In genomic region chr13:45394221-45394768, GRCm38 (mm10) we compare ENCODE assay signal across 18 mouse cellular contexts. TPM values are rescaled to one million over a fixed set of nuclear protein-coding genes. Genes with fewer than 3 reads are reported as not detected.
DNase-seq lines count a peak whose midpoint lies in the region; ATAC-seq lines count a peak whose summit lies in the region.
"Had no signal": no experiment of that assay in that cellular context is flagged by ENCODE, and none has a peak within 500 bp of the region (broad histone marks: within the 10 kb centered on the region; RNA-seq: fewer than 3 reads in every experiment).

No protein-coding gene starts in this region.

- no peaks in the 10 kb centered on the region for H3K36me3 ChIP-seq in heart, embryonic 11.5 days (ENCODE audit: control insufficient read depth, insufficient read depth, low read length)
- peaks cover 12% of the 10 kb centered on the region for H3K36me3 ChIP-seq in embryonic facial prominence, embryonic 10.5 days (replicated peaks)
- H3K36me3 ChIP-seq in limb, embryonic 13.5 days, result 0 out of 2 replicates have a peak, but pooled peaks cover 3% of the 10 kb centered on the region
- H3K36me3 ChIP-seq in midbrain, embryonic 11.5 days (ENCODE audit: control insufficient read depth, insufficient read depth, low read length), result no peaks in the 10 kb centered on the region
- H3K36me3 ChIP-seq: midbrain, embryonic 13.5 days had no signal

- ATAC-seq in heart, embryonic 11.5 days (replicated peaks; ENCODE audit: insufficient number of reproducible peaks, low FRiP score, low TSS enrichment), result no peak
- no peak for ATAC-seq in limb, embryonic 13.5 days (ENCODE audit: low FRiP score, low read depth)
- no peak for ATAC-seq in midbrain, embryonic 11.5 days (ENCODE audit: low FRiP score)
- ATAC-seq: forebrain, embryonic 13.5 days; midbrain, embryonic 13.5 days had no signal

- no peak overlapping the region for H3K9ac ChIP-seq in heart, embryonic 11.5 days (ENCODE audit: low read depth, low read length)
- no peak overlapping the region for H3K9ac ChIP-seq in limb, embryonic 13.5 days
- no peak overlapping the region for H3K9ac ChIP-seq in midbrain, embryonic 11.5 days (ENCODE audit: low read length)
- H3K9ac ChIP-seq: forebrain, embryonic 13.5 days; kidney, embryonic 15.5 days; midbrain, embryonic 13.5 days had no signal

- no peak overlapping the region for H3K4me2 ChIP-seq in heart, embryonic 11.5 days
- H3K4me2 ChIP-seq in limb, embryonic 13.5 days (replicated peaks), result peak overlapping the region; percentile 44
- no peak overlapping the region for H3K4me2 ChIP-seq in midbrain, embryonic 11.5 days
- H3K4me2 ChIP-seq: forebrain, embryonic 13.5 days; kidney, embryonic 15.5 days; midbrain, embryonic 13.5 days had no signal

- WGBS in heart, embryonic 11.5 days (ENCODE audit: insufficient replicate concordance), result 70% methylated on average over 8 of the region's 8 CpGs
- WGBS in embryonic facial prominence, embryonic 10.5 days, result 45% methylated on average over 8 of the region's 8 CpGs
- 41% methylated on average over 8 of the region's 8 CpGs for WGBS in limb, embryonic 13.5 days
- 57% methylated on average over 8 of the region's 8 CpGs for WGBS in midbrain, embryonic 11.5 days

- H3K27ac ChIP-seq in heart, embryonic 11.5 days (ENCODE audit: low read depth, low read length), result no peak overlapping the region
- peak overlapping the region; percentile 71 for H3K27ac ChIP-seq in embryonic facial prominence, embryonic 10.5 days (replicated peaks)
- H3K27ac ChIP-seq in limb, embryonic 13.5 days, result no peak overlapping the region; the same call in 1 of the 2 replicates
- H3K27ac ChIP-seq in midbrain, embryonic 11.5 days (ENCODE audit: low read depth, low read length), result no peak overlapping the region
- H3K27ac ChIP-seq: forebrain, embryonic 13.5 days; kidney, embryonic 15.5 days; midbrain, embryonic 13.5 days had no signal

- H3K9me3 ChIP-seq in heart, embryonic 11.5 days (replicated peaks; ENCODE audit: control insufficient read depth, low read length), result no peaks in the 10 kb centered on the region
- H3K9me3 ChIP-seq in embryonic facial prominence, embryonic 10.5 days, result no peaks in the 10 kb centered on the region
- no peaks in the 10 kb centered on the region for H3K9me3 ChIP-seq in limb, embryonic 13.5 days
- no peaks in the 10 kb centered on the region for H3K9me3 ChIP-seq in midbrain, embryonic 11.5 days (ENCODE audit: control insufficient read depth, low read length)
- H3K9me3 ChIP-seq: forebrain, embryonic 13.5 days; kidney, embryonic 15.5 days; midbrain, embryonic 13.5 days had no signal

- no peaks in the 10 kb centered on the region for H3K27me3 ChIP-seq in heart, embryonic 11.5 days (ENCODE audit: control insufficient read depth, insufficient read depth, low read length)
- H3K27me3 ChIP-seq in embryonic facial prominence, embryonic 10.5 days (replicated peaks; ENCODE audit: low read depth, poor library complexity, severe bottlenecking), result no peaks in the 10 kb centered on the region; the same call in 1 of the 2 replicates
- no peaks in the 10 kb centered on the region for H3K27me3 ChIP-seq in limb, embryonic 13.5 days
- H3K27me3 ChIP-seq in midbrain, embryonic 11.5 days (ENCODE audit: control insufficient read depth, insufficient read depth, low read length), result peaks cover 4% of the 10 kb centered on the region
- H3K27me3 ChIP-seq: kidney, embryonic 15.5 days had no signal

- H3K4me1 ChIP-seq in heart, embryonic 11.5 days (ENCODE audit: control insufficient read depth, insufficient read depth, low read length), result peaks cover 22% of the 10 kb centered on the region
- H3K4me1 ChIP-seq in embryonic facial prominence, embryonic 10.5 days, result peaks cover 89% of the 10 kb centered on the region
- peaks cover 81% of the 10 kb centered on the region for H3K4me1 ChIP-seq in limb, embryonic 13.5 days
- H3K4me1 ChIP-seq in midbrain, embryonic 11.5 days (ENCODE audit: control insufficient read depth, insufficient read depth, low read length), result peaks cover 6% of the 10 kb centered on the region

- no peak overlapping the region for H3K4me3 ChIP-seq in heart, embryonic 11.5 days (ENCODE audit: low read depth, low read length)
- no peak overlapping the region for H3K4me3 ChIP-seq in embryonic facial prominence, embryonic 10.5 days
- no peak overlapping the region for H3K4me3 ChIP-seq in limb, embryonic 13.5 days
- no peak overlapping the region for H3K4me3 ChIP-seq in midbrain, embryonic 11.5 days (ENCODE audit: low read depth, low read length)
- H3K4me3 ChIP-seq: forebrain, embryonic 13.5 days; kidney, embryonic 15.5 days; midbrain, embryonic 13.5 days had no signal

- peak; percentile 36 for DNase-seq in heart, adult 11 months
- DNase-seq in A20 (ENCODE audit: low read depth, low spot score), result peak; percentile 58
- no peak for DNase-seq in embryonic facial prominence, embryonic 10.5 days (ENCODE audit: low spot score)
- no peak for DNase-seq in midbrain, embryonic 11.5 days (ENCODE audit: low spot score, missing footprints)
- no peak for DNase-seq in kidney, adult 8-10 months
- DNase-seq in gastrocnemius, adult 18-20 months (ENCODE audit: low spot score), result no peak
- DNase-seq: cerebellum, adult 11 months; cerebellum, postnatal 25 days; heart, postnatal 4 days; lung, adult 2 months; lung, postnatal 36 days; retina, postnatal 1 day; thymus, postnatal 25 days had no signal

RNA-seq across cellular contexts. Expression of gene Mylip, which starts 4.8 kb away (rescaled TPM):
- polyA plus RNA-seq in heart, embryonic 11.5 days (2014; fragmentation: Nextera tagmentation; extraction: Ambion mirVana), result 4.5 and 4.9 TPM in 2 replicates
- polyA plus RNA-seq in embryonic facial prominence, embryonic 10.5 days (2016; fragmentation: Nextera tagmentation; extraction: Ambion mirVana), result 7.5 and 9.2 TPM in 2 replicates
- polyA plus RNA-seq in limb, embryonic 13.5 days (2015; fragmentation: Nextera tagmentation; extraction: Ambion mirVana), result 28.1 and 28.4 TPM in 2 replicates
- 3.9 and 4.3 TPM in 2 replicates for polyA plus RNA-seq in midbrain, embryonic 11.5 days (2014; fragmentation: Nextera tagmentation; extraction: Ambion mirVana)
- 10 to 100 TPM; 11.3 to 12.2 TPM for total RNA-seq in gastrocnemius, adult 18-20 months (2021)

Comparison
In these comparisons a context has a peak if more than half of its experiments do, and no peak if none do; other contexts are left out.
1. DNase-seq: peak in heart, adult 11 months (single experiment) and A20 (single experiment); none in embryonic facial prominence, embryonic 10.5 days (single experiment), midbrain, embryonic 11.5 days (single experiment), kidney, adult 8-10 months (0 of 2) and gastrocnemius, adult 18-20 months (single experiment).